Mouse (Mus musculus): ENCODE data around the gene Kctd6.
"Not testable (repeated sequence)": the region's sequence is repeated elsewhere in the genome, so short reads cannot be mapped to it uniquely, and the experiment has no call there.

Kctd6 gene

GRCm38 (mm10) chr14:8213803-8214224 is at the start of gene Kctd6:
Gene Kctd6 (plus strand): TSS chr14:8214140.
- peak; percentile 91 to 93 for DNase-seq (ENCODE audit: low read depth in 1 of 2, low spot score in 2 of 2)

DNA sequence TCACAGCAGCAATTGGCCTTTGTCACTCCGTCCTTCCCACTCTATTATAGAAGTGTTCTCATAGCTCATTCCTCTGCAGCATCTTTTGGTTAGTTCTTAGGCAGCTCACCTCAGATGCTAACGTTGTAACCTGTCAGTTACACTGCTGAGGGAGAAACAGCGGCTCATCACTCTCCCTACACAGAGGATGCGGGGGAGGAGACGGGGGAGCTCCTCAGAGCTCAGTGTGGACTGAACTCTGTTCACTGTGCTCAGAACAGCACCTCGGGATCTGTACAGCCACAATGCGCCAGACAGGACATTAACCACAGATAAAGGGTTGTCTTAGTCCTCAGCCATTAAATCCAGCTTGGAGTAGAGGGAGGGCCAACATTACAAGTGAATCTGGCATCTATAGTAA is 49.5 kb upstream of the Kctd6 start:
- no peak for DNase-seq (ENCODE audit: low read depth in 1 of 2, low spot score in 2 of 2)

GRCm38 (mm10) chr14:8172507-8173410 is 41.2 kb upstream of the Kctd6 start, which contains the start of gene Pdhb:
Gene Pdhb (minus strand): TSS chr14:8173025.
- DNase-seq (ENCODE audit: low read depth in 1 of 2, low spot score in 2 of 2), result peak; percentile 98 to 99

DNA sequence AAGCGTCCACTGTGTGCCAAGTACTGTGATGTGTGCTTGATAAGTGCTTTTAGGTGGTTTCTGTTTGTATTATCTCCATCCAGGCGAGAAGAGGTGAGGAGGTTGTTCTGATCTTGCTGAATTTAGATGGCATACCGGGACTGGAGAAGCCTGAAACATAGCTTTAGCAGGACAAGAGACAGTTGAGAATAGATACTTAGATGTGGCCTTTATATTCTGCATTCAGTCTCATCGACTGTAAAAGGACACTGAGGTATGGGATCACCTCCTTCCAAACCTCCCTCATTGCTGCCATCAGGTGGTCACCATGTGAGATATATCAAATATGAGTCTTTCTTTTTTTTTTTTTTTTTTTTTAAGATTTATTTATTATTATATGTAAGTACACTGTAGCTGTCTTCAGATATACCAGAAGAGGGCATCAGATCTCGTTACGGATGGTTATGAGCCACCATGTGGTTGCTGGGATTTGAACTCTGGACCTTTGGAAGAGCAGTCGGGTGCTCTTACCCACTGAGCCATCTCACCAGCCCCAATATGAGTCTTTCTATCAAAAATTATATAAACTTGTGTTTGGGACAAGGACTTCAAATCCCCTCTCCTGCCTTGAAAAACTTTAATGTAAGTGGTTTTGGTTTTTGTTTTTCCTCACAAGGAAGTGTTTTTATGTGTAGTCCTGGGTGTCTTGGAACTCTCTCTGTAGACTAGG is 40.2 kb upstream of the Kctd6 start:
- not testable (repeated sequence) for DNase-seq (ENCODE audit: low read depth in 1 of 2, low spot score in 2 of 2)

- DNase-seq (ENCODE audit: low read depth in 1 of 2, low spot score in 2 of 2), result no peak
Measured at GRCm38 (mm10) chr14:8174634-8175033, 39.3 kb upstream of the Kctd6 start.

DNA sequence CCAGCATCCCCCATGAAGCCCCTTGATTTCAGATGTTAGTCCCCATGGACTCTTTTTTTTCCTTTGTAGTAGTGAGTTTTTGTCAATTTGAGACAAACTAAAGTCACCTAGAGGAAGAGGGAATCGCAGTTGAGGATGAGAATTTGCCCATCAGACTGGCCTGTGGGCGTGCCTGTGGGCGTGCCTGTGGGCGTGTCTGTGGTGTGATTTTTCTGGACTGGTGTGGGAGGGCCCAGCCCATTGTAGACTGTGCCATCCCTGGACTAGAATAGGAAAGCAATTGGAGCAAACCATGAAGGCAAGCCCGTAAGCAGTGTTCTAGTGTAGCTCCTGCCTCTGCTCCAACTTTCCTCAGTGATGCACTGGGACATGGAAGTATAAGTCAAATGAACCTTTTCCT is 37.7 kb upstream of the Kctd6 start:
- no peak for DNase-seq (ENCODE audit: low read depth in 1 of 2, low spot score in 2 of 2)

DNA sequence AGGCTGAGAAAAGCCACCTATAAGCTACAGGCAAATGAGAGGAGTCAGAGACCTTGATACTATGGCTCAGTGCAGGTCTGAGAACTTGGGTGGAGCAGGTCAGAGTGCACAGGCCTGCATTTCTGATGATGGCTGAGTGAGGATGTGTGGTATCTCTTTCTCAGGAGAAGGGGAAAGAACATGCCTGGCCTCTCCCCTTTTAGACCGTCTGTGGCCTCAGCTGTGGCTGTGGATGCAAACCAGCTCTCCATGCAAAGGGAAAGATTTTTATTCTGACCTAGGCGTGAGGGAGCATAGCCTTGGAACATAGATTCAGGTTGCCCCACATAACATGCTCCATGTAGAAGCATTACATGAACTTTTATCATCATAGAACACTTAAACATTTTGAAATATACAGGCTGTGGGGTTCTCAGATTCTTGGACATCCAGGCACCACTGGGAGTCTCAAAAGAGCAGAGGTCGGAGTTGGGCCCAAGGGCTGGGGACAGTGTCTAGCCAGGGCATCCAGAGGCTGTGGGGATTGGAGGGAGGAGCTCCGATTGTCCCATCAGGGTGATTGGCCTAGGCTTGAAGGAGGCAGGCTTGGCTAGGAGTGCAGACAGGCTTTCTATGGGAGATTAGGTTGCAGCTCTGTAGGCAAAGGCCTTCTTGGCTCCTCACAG is 33.4 kb upstream of the Kctd6 start:
- DNase-seq (ENCODE audit: low read depth in 1 of 2, low spot score in 2 of 2), result no peak

GRCm38 (mm10) chr14:8183330-8183729 is 30.6 kb upstream of the Kctd6 start:
- DNase-seq (ENCODE audit: low read depth in 1 of 2, low spot score in 2 of 2), result no peak

DNA sequence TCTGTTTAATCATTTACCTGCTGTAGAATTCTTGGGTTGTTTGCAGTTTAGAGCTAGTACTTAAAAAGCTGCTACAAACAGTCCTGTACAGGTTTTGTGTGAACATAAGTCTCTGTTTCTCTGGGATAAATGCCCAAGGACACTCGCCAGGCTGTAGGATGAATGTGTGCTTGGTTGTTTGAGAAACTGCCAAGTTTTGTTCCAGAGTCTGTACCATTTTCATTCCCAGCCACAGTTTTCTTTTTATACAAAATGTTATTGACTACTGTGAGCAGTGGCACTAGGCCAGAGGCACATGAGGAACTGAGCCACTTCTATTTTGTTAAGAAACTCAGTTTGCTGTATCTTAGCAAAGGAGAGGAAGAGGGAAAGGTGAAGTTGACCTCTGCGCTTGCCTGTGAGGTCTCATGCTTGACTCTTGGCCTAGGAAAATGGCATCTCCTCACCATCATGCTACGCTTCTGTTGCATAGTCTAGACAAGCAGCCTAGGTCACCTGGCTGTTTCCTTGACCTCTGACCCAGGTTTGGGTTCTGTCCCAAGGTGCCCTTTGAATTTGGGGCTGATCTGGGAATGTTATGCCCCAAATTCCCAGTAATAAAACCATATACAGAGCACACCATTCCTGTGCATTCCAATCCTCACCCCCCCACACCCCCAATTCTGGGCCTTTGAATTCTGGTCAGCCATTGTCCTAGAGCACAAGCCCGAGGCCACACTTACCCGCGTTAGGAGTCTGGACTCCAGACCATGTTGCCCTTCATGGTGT is 27.5 kb upstream of the Kctd6 start:
- DNase-seq (ENCODE audit: low read depth in 1 of 2, low spot score in 2 of 2), result no peak

GRCm38 (mm10) chr14:8190556-8190955 is 23.4 kb upstream of the Kctd6 start:
- no peak for DNase-seq (ENCODE audit: low read depth in 1 of 2, low spot score in 2 of 2)

- no peak for DNase-seq (ENCODE audit: low read depth in 1 of 2, low spot score in 2 of 2)
Measured at GRCm38 (mm10) chr14:8191331-8191965, 22.5 kb upstream of the Kctd6 start.

GRCm38 (mm10) chr14:8192727-8193126 is 21.2 kb upstream of the Kctd6 start:
- no peak for DNase-seq (ENCODE audit: low read depth in 1 of 2, low spot score in 2 of 2)

- DNase-seq (ENCODE audit: low read depth in 1 of 2, low spot score in 2 of 2), result no peak
Measured at GRCm38 (mm10) chr14:8200769-8201168, 13.2 kb upstream of the Kctd6 start.

- DNase-seq (ENCODE audit: low read depth in 1 of 2, low spot score in 2 of 2), result no peak
Measured at GRCm38 (mm10) chr14:8201715-8202114, 12.2 kb upstream of the Kctd6 start.

GRCm38 (mm10) chr14:8206179-8206910 is 7.6 kb upstream of the Kctd6 start:
- no peak for DNase-seq (ENCODE audit: low read depth in 1 of 2, low spot score in 2 of 2)

DNA sequence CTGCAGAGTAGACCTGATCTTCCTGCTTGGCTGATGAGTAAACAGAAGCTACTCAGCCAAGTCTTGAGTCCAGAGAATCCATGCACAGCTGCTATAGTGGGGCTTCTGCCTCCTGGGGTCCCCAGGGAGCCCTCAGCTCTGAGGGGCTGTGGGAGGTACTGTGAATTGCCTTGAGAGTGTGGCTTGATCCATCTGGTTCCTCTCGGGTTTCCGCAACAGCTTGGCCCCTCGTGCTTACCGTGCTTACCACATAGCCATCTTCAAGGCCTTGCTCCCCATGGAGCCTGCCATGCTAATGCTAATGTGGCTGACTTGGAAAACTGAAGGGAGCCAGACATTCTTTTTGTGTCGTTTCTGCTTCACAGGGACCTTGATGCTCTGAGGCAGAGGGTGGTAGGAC is 6.8 kb upstream of the Kctd6 start:
- no peak for DNase-seq (ENCODE audit: low read depth in 1 of 2, low spot score in 2 of 2)

GRCm38 (mm10) chr14:8207543-8207942 is 6.4 kb upstream of the Kctd6 start:
- DNase-seq (ENCODE audit: low read depth in 1 of 2, low spot score in 2 of 2), result no peak

DNA sequence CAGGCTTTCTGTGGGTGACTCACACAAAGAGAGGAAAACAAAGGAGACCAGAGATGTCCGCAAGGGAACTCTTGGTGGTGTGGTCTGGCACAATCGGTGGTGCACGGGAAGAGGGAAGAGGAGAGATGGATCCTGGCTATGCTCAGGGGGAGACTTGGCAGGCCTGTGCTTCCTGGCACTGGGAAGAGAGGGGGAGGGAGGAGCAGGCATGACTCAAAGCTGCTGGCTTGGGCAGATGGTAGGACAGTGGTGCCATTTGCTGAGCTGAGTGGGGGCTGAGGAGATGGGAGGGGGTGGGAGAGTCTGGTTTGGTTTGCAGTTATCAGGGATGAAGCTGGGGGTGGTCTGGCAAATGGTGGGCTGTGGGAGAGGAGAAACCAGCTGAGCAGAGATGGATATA is 5.1 kb upstream of the Kctd6 start:
- no peak for DNase-seq (ENCODE audit: low read depth in 1 of 2, low spot score in 2 of 2)

DNA sequence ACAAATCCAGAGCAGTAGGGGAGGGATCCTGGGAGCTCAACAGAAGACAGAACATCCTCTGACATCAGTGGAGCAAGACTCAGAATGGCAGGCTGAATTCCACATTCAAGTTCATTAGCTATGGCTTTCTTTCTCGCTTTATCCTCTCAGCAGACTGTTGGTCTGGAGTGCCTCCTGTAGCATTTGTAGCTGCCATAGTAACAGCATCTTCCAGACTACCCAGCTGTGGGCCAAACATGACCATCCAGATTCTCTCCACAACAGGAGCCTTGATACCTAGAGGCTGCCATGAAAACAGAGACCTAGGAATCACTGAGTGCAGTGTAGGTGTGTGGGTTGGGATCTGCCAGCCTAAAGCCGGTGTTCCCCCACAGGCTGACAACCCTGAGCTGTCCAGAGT is 4.0 kb upstream of the Kctd6 start:
- no peak for DNase-seq (ENCODE audit: low read depth in 1 of 2, low spot score in 2 of 2)

GRCm38 (mm10) chr14:8212996-8213395 is 944 bp upstream of the Kctd6 start:
- no peak for DNase-seq (ENCODE audit: low read depth in 1 of 2, low spot score in 2 of 2)
